Mouse (Mus musculus) heart, embryonic 10.5 days (tissue): ENCODE measurements at regions not wholly inside any gene's neighbourhood (a gene's known extent, or its start where the extent isn't known, plus 50 kb on each side); places are given as distances from the start of the nearest gene placed in this dataset.

Experiments
- DNase-seq: peaks from one replicate; pipeline ENCODE4 v3.0.0-alpha.2; 2017; ENCODE audit warnings: low spot score
- H3K27ac ChIP-seq: fragments of 300-500 bp; sonication (generic); 2 replicates; pipeline ENCODE4 v1.5.1; 2016; ENCODE audit warnings: mild to moderate bottlenecking
- H3K27me3 ChIP-seq: fragments of 300-500 bp; sonication (generic); 2 replicates; pipeline ENCODE4 v1.6.1; 2016; ENCODE audit warnings: mild to moderate bottlenecking; ENCODE audit not compliant: poor library complexity, insufficient read depth, severe bottlenecking
- H3K36me3 ChIP-seq: fragments of 300-500 bp; sonication (generic); 2 replicates; pipeline ENCODE4 v1.6.1; 2016; ENCODE audit warnings: mild to moderate bottlenecking, moderate library complexity
- H3K4me1 ChIP-seq: fragments of 300-500 bp; sonication (generic); 2 replicates; pipeline ENCODE4 v1.6.1; 2016; ENCODE audit warnings: mild to moderate bottlenecking
- H3K4me3 ChIP-seq: fragments of 300-500 bp; sonication (generic); 2 replicates; pipeline ENCODE4 v1.5.1; 2016; ENCODE audit warnings: mild to moderate bottlenecking, moderate library complexity
- H3K9me3 ChIP-seq: fragments of 300-500 bp; sonication (generic); 2 replicates; pipeline ENCODE4 v1.6.1; 2016; ENCODE audit warnings: mild to moderate bottlenecking, moderate library complexity
- WGBS: fragments of 180-500 bp; shearing (Covaris S2); methylation state at CpG from one replicate; pipeline ENCODE4 v1.1.7; 2016; 5-methylcytosine and 5-hydroxymethylcytosine counted together

- Histone ChIP-seq H3K36me3 (no peaks in the 10 kb centered on the region), H3K4me1 (no peaks in the 10 kb centered on the region), H3K9me3 (no peaks in the 10 kb centered on the region), H3K4me3 (no peak overlapping the region), H3K27ac (no peak overlapping the region), H3K27me3 (no peaks in the 10 kb centered on the region)
- 64% methylated on average over 2 of the region's 2 CpGs for WGBS
- DNase-seq, result no peak
Measured at GRCm38 (mm10) chr3:99447361-99447760, 207.2 kb downstream of the Tbx15 start.

- no peaks in the 10 kb centered on the region for H3K9me3 ChIP-seq
- no peak overlapping the region for H3K4me3 ChIP-seq
- H3K4me1 ChIP-seq, result no peaks in the 10 kb centered on the region
- no peak for DNase-seq
- 43% methylated on average over 2 of the region's 2 CpGs for WGBS
- no peak overlapping the region for H3K27ac ChIP-seq
- H3K36me3 ChIP-seq, result no peaks in the 10 kb centered on the region
- no peaks in the 10 kb centered on the region for H3K27me3 ChIP-seq
Measured at GRCm38 (mm10) chr3:99447813-99448212, 207.6 kb downstream of the Tbx15 start.

GRCm38 (mm10) chr3:99459036-99459863 is 219.1 kb downstream of the Tbx15 start:
- H3K27me3 ChIP-seq, result no peaks in the 10 kb centered on the region
- H3K4me3 ChIP-seq, result no peak overlapping the region
- H3K36me3 ChIP-seq, result no peaks in the 10 kb centered on the region
- 61% methylated on average over 12 of the region's 12 CpGs for WGBS
- no peak overlapping the region for H3K27ac ChIP-seq
- no peaks in the 10 kb centered on the region for H3K4me1 ChIP-seq
- H3K9me3 ChIP-seq, result no peaks in the 10 kb centered on the region
- DNase-seq, result no peak

GRCm38 (mm10) chr3:99499980-99500379 is 259.8 kb downstream of the Tbx15 start:
- H3K4me1 ChIP-seq, result no peaks in the 10 kb centered on the region
- no peaks in the 10 kb centered on the region for H3K27me3 ChIP-seq
- no peak overlapping the region for H3K4me3 ChIP-seq
- no peak overlapping the region for H3K27ac ChIP-seq
- no peak for DNase-seq
- no peaks in the 10 kb centered on the region for H3K9me3 ChIP-seq
- WGBS, result 83% methylated on average over 14 of the region's 14 CpGs
- no peaks in the 10 kb centered on the region for H3K36me3 ChIP-seq

GRCm38 (mm10) chr3:99504772-99505171 is 264.6 kb downstream of the Tbx15 start:
- WGBS, result 76% methylated on average over 2 of the region's 2 CpGs
- no peaks in the 10 kb centered on the region for H3K27me3 ChIP-seq
- H3K9me3 ChIP-seq, result no peaks in the 10 kb centered on the region
- H3K27ac ChIP-seq, result no peak overlapping the region
- no peak overlapping the region for H3K4me3 ChIP-seq
- no peaks in the 10 kb centered on the region for H3K36me3 ChIP-seq
- DNase-seq, result no peak
- H3K4me1 ChIP-seq, result no peaks in the 10 kb centered on the region

- no peak for DNase-seq
- Histone ChIP-seq H3K4me3 (no peak overlapping the region), H3K9me3 (no peaks in the 10 kb centered on the region), H3K27ac (no peak overlapping the region), H3K36me3 (no peaks in the 10 kb centered on the region), H3K4me1 (no peaks in the 10 kb centered on the region), H3K27me3 (no peaks in the 10 kb centered on the region)
- 76% methylated on average over 1 of the region's 1 CpGs for WGBS
Measured at GRCm38 (mm10) chr3:99512250-99512649, 272.1 kb downstream of the Tbx15 start.

- H3K27ac ChIP-seq, result no peak overlapping the region
- H3K27me3 ChIP-seq, result no peaks in the 10 kb centered on the region
- no peaks in the 10 kb centered on the region for H3K4me1 ChIP-seq
- 86% methylated on average over 2 of the region's 2 CpGs for WGBS
- H3K4me3 ChIP-seq, result no peak overlapping the region
- DNase-seq, result no peak
- H3K36me3 ChIP-seq, result no peaks in the 10 kb centered on the region
- H3K9me3 ChIP-seq, result no peaks in the 10 kb centered on the region
Measured at GRCm38 (mm10) chr3:99512933-99513332, 272.8 kb downstream of the Tbx15 start.

GRCm38 (mm10) chr3:99515751-99516150 is 275.6 kb downstream of the Tbx15 start:
- no peak overlapping the region for H3K4me3 ChIP-seq
- no peaks in the 10 kb centered on the region for H3K9me3 ChIP-seq
- no peak for DNase-seq
- no peak overlapping the region for H3K27ac ChIP-seq
- no peaks in the 10 kb centered on the region for H3K36me3 ChIP-seq
- no peaks in the 10 kb centered on the region for H3K4me1 ChIP-seq
- H3K27me3 ChIP-seq, result no peaks in the 10 kb centered on the region
- 91% methylated on average over 8 of the region's 8 CpGs for WGBS

- 59% methylated on average over 1 of the region's 1 CpGs for WGBS
- Histone ChIP-seq H3K36me3 (no peaks in the 10 kb centered on the region), H3K4me1 (peaks cover 7% of the 10 kb centered on the region; the same call in 1 of the 2 replicates), H3K27ac (no peak overlapping the region), H3K9me3 (no peaks in the 10 kb centered on the region), H3K27me3 (no peaks in the 10 kb centered on the region), H3K4me3 (no peak overlapping the region)
- no peak for DNase-seq
Measured at GRCm38 (mm10) chr3:99560917-99561316, 320.7 kb downstream of the Tbx15 start.

- Histone ChIP-seq H3K27ac (no peak overlapping the region), H3K27me3 (no peaks in the 10 kb centered on the region), H3K4me1 (no peaks in the 10 kb centered on the region), H3K36me3 (no peaks in the 10 kb centered on the region), H3K9me3 (no peaks in the 10 kb centered on the region), H3K4me3 (no peak overlapping the region)
- 74% methylated on average over 6 of the region's 6 CpGs for WGBS
- DNase-seq, result no peak
Measured at GRCm38 (mm10) chr3:99573335-99573976, 311.8 kb upstream of the Spag17 start.

GRCm38 (mm10) chr3:99573977-99574373 is 311.2 kb upstream of the Spag17 start:
- no peaks in the 10 kb centered on the region for H3K4me1 ChIP-seq
- 77% methylated on average over 3 of the region's 3 CpGs for WGBS
- no peak overlapping the region for H3K27ac ChIP-seq
- no peaks in the 10 kb centered on the region for H3K36me3 ChIP-seq
- H3K4me3 ChIP-seq, result no peak overlapping the region
- H3K27me3 ChIP-seq, result no peaks in the 10 kb centered on the region
- no peak for DNase-seq
- no peaks in the 10 kb centered on the region for H3K9me3 ChIP-seq

GRCm38 (mm10) chr3:99602679-99603078 is 282.5 kb upstream of the Spag17 start:
- no peak for DNase-seq
- Histone ChIP-seq H3K27me3 (no peaks in the 10 kb centered on the region), H3K9me3 (no peaks in the 10 kb centered on the region), H3K4me1 (no peaks in the 10 kb centered on the region), H3K27ac (no peak overlapping the region), H3K4me3 (no peak overlapping the region), H3K36me3 (no peaks in the 10 kb centered on the region)
- 40% methylated on average over 3 of the region's 3 CpGs for WGBS

- H3K9me3 ChIP-seq, result no peaks in the 10 kb centered on the region
- DNase-seq, result no peak
- 87% methylated on average over 4 of the region's 4 CpGs for WGBS
- H3K4me3 ChIP-seq, result no peak overlapping the region
- no peak overlapping the region for H3K27ac ChIP-seq
- no peaks in the 10 kb centered on the region for H3K4me1 ChIP-seq
- H3K27me3 ChIP-seq, result no peaks in the 10 kb centered on the region
- no peaks in the 10 kb centered on the region for H3K36me3 ChIP-seq
Measured at GRCm38 (mm10) chr3:99632309-99632708, 252.9 kb upstream of the Spag17 start.
